In the genomic region with DNA sequence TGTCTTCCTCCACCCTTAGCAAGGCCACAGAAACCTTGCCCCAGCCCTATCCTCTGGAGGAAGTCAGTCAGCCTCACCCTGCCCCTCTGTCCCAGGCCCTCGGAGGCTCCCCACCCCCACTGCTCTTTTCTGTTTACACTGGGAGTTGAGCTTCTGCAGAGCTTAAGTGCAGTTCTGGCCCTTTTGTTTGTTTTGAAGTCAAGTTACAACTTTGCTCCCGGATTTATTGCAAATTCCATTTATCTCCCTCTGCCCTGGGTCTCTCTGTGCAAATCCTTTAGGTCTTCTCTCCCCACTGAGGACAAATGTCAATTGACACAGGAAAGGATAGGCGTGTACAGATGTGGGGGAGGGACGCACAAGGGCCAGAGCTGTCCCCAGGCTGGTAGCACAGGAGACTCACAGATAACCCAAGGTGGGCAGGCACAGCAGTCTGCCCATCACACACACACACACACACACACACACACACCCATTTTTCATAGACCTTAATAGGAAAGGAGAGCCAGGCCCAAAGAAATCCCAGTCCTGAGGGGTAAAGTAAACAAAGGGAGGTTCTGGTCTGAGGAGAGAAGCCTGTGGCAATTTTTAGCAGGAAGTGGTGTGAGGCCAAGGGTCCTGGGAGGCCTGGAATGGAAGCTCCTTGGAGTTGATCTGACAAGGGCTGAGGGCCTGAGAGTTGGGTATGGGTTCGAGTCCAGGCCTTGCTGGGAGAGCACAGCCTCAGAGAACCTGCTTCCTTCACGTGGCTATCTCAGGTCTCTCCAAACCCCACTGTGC, we compare ENCODE assay signal across 8 mouse cellular contexts.
DNase-seq lines count a peak whose midpoint lies in the region; ATAC-seq and TF ChIP-seq lines count a peak whose summit lies in the region.

No protein-coding gene starts in this region.

- no peak for TF ChIP-seq POLR2A in cerebellum, adult 2 months (IDR thresholded peaks at IDR 0.05; ENCODE audit: borderline replicate concordance, insufficient read depth, low read length)

- peak overlapping the region; percentile 83 for H3K27ac ChIP-seq in brown adipose tissue, adult 24 weeks (replicated peaks; ENCODE audit: low read depth, low read length)
- peak overlapping the region; percentile 68 for H3K27ac ChIP-seq in heart, embryonic 16.5 days (ENCODE audit: low read length)
- no peak overlapping the region for H3K27ac ChIP-seq in cerebellum, adult 2 months (ENCODE audit: insufficient read depth, low read length)

- peak overlapping the region; percentile 20 for H3K9ac ChIP-seq in heart, embryonic 16.5 days (ENCODE audit: low read length)

- H3K9me3 ChIP-seq in heart, embryonic 16.5 days (replicated peaks; ENCODE audit: control insufficient read depth, low read length), result no peaks in the 10 kb centered on the region

- DNase-seq in R1 (ENCODE audit: low read depth, low spot score), result peak; percentile 13
- DNase-seq in kidney, postnatal 10 days, result peak; percentile 93
- DNase-seq in lung, postnatal 14 days, result peak; percentile 86
- no peak for DNase-seq in cerebellum, adult 2 months
- DNase-seq in layer of hippocampus, postnatal 10 days (ENCODE audit: low spot score in 2 of 2), result no peak
- no peak for DNase-seq in cerebellum, adult 11 months

- ATAC-seq in heart, embryonic 16.5 days (replicated peaks; ENCODE audit: extremely low read depth, insufficient read depth, low FRiP score), result peak; percentile 70

- H3K4me3 ChIP-seq in brown adipose tissue, adult 24 weeks (ENCODE audit: insufficient read depth, low read depth, low read length), result no peak overlapping the region
- H3K4me3 ChIP-seq in heart, embryonic 16.5 days (ENCODE audit: low read length), result no peak overlapping the region
- H3K4me3 ChIP-seq in cerebellum, adult 2 months (replicated peaks; ENCODE audit: insufficient read depth, low read depth, low read length), result no peak overlapping the region

- no peak overlapping the region for H3K4me2 ChIP-seq in heart, embryonic 16.5 days (ENCODE audit: low read depth, low read length)

- H3K36me3 ChIP-seq in heart, embryonic 16.5 days (ENCODE audit: control insufficient read depth, insufficient read depth), result no peaks in the 10 kb centered on the region

- WGBS in heart, embryonic 16.5 days, result 31% methylated on average over 6 of the region's 6 CpGs
- 65% methylated on average over 6 of the region's 6 CpGs for WGBS in cerebellum, adult 2 months

- H3K4me1 ChIP-seq in brown adipose tissue, adult 24 weeks (ENCODE audit: control insufficient read depth, insufficient read depth, insufficient read length, low read length), result peaks cover 31% of the 10 kb centered on the region
- peaks cover 20% of the 10 kb centered on the region for H3K4me1 ChIP-seq in heart, embryonic 16.5 days (ENCODE audit: control insufficient read depth, insufficient read depth, low read length)
- peaks cover 17% of the 10 kb centered on the region for H3K4me1 ChIP-seq in cerebellum, adult 2 months (ENCODE audit: control insufficient read depth, insufficient read depth, low read length)

- H3K27me3 ChIP-seq in heart, embryonic 16.5 days (ENCODE audit: control insufficient read depth, insufficient read depth, low read length), result no peaks in the 10 kb centered on the region
- H3K27me3 ChIP-seq in cerebellum, adult 2 months (ENCODE audit: control insufficient read depth, insufficient read depth, low read length), result no peaks in the 10 kb centered on the region

- no peak for TF ChIP-seq CTCF in cerebellum, adult 2 months (IDR thresholded peaks at IDR 0.05; ENCODE audit: borderline replicate concordance, insufficient read depth, low read depth, low read length)

Comparison
In these comparisons a context has a peak if more than half of its experiments do, and no peak if none do; other contexts are left out.
1. DNase-seq: peak in R1 (single experiment), kidney, postnatal 10 days (single experiment) and lung, postnatal 14 days (single experiment); none in cerebellum, adult 2 months (0 of 2), layer of hippocampus, postnatal 10 days (0 of 2) and cerebellum, adult 11 months (single experiment).